Mouse (Mus musculus) neutrophil, adult 59 days (primary cell): ENCODE results near the gene Gm10662. TPM values are rescaled to one million over a fixed set of nuclear protein-coding genes. Genes with fewer than 3 reads are reported as not detected.

Source experiments
- total RNA-seq, 2 experiments: library from RNA; stranded (reverse); gene quantifications; 1 replicate in 1 of 2; 2 replicates in 1 of 2; pipeline ENCODE4 v1.2.4; 2023

Gene Gm10662
- not detected for total RNA-seq

DNA sequence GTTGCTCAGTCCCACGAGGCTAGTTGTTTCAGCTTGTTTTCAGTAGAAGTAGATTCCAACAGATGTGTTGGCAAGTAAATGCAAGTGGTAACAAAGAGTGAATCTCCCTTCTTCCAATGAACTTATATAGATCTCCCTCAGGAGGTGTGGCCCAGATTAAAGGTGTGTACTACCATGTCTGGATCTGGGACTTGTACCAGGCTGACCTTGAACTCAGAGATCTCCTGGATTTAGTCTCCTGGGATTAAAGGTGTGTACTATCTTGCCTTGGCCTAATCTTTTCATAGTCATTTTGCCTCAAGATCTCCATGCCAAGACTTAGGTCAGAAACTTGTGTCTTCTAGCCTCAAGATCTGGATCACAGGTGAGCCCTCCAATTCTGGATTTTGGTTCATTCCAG, at the start of gene Gm10662:
Gene Gm10662 (minus strand): TSS at position 101 of the 400 bp plus-strand sequence.

Other genes with a start within 250 kb of the Gm10662 start
- gene Gm4214, start 159.8 kb downstream of the Gm10662 start, total RNA-seq = not detected
- gene Gm4216, start 124.6 kb downstream of the Gm10662 start, total RNA-seq = not detected
- not detected for gene Vmn1r163, start 88.9 kb downstream of the Gm10662 start, total RNA-seq
- gene Gm8720, start 77.0 kb downstream of the Gm10662 start, total RNA-seq = not detected
- gene Vmn1r165, start 72.9 kb upstream of the Gm10662 start, total RNA-seq = not detected
- not detected for gene Vmn1r166, start 107.2 kb upstream of the Gm10662 start, total RNA-seq
- not detected for gene Gm6902, start 134.4 kb upstream of the Gm10662 start, total RNA-seq
- not detected for gene Nlrp4e, start 156.7 kb upstream of the Gm10662 start, total RNA-seq
- not detected for gene Nlrp5, start 241.4 kb upstream of the Gm10662 start, total RNA-seq